Mouse (Mus musculus): Measurements from ENCODE around the gene Haus4. TPM values are rescaled to one million over a fixed set of nuclear protein-coding genes. Genes with fewer than 3 reads are reported as not detected.

The Haus4 gene
- total and polyA plus RNA-seq, 3 experiments = 39.2 to 73.4 TPM; not detected in 1

GRCm38 (mm10) chr14:54501365-54501764 lies 53.1 kb downstream of the Haus4 start:
- Histone ChIP-seq H3K4me1 (ENCODE audit: control insufficient read depth in 1 of 2, insufficient read depth in 2 of 2, low read length in 2 of 2) (0 out of 4 replicates have a peak, but pooled peaks cover 0 to 2% of the 10 kb centered on the region in 2 experiments), H3K9ac (ENCODE audit: control insufficient read depth, low read depth, low read length, poor library complexity, severe bottlenecking) (no peak overlapping the region), H3K9me3 (replicated peaks; ENCODE audit: insufficient read depth, low read length) (no peaks in the 10 kb centered on the region), H3K79me2 (ENCODE audit: control insufficient read depth, insufficient read depth, low read length, poor library complexity) (no peaks in the 10 kb centered on the region), H3K36me3 (ENCODE audit: control insufficient read depth in 1 of 2, insufficient read depth in 2 of 2, low read length in 2 of 2) (no peaks in the 10 kb centered on the region), H3K27ac (ENCODE audit: control insufficient read depth, low read depth, low read length) (no peak overlapping the region), H3K4me3 (ENCODE audit: control insufficient read depth in 1 of 2, insufficient read depth in 1 of 2, low read depth in 2 of 2, low read length in 2 of 2) (no peak overlapping the region), H3K27me3 (ENCODE audit: control insufficient read depth in 1 of 2, insufficient read depth in 2 of 2, low read length in 2 of 2) (no peaks in the 10 kb centered on the region)
- TF ChIP-seq JUND (IDR thresholded peaks at IDR 0.05; ENCODE audit: low read depth, low read length) (no peak), RCOR1 (IDR thresholded peaks at IDR 0.05; ENCODE audit: low read depth, low read length) (no peak), CHD2 (IDR thresholded peaks at IDR 0.05; ENCODE audit: low read length) (no peak), TCF12 (IDR thresholded peaks at IDR 0.05; ENCODE audit: low read depth, low read length) (peak; percentile 35; the same call in 1 of the 2 replicates), ELF1 (IDR thresholded peaks at IDR 0.05; ENCODE audit: low read depth, low read length) (no peak), POLR2A (IDR thresholded peaks at IDR 0.05; ENCODE audit: control insufficient read depth in 1 of 2, insufficient read depth in 1 of 2, low read depth in 1 of 2, low read length in 2 of 2, poor library complexity in 1 of 2) (no peak), EP300 (IDR thresholded peaks at IDR 0.05; ENCODE audit: low read depth in 1 of 2, low read length in 2 of 2) (peak; percentile 46 to 54; a peak in 3 of 4 replicates), E2F4 (IDR thresholded peaks at IDR 0.05; ENCODE audit: borderline replicate concordance, low read depth, low read length) (no peak), GATA1 (IDR thresholded peaks at IDR 0.05; ENCODE audit: low read depth, low read length) (peak; percentile 42), POLR2AphosphoS2 (IDR thresholded peaks at IDR 0.05; ENCODE audit: low read length) (no peak), USF2 (IDR thresholded peaks at IDR 0.05; ENCODE audit: borderline replicate concordance in 1 of 2, insufficient read depth in 1 of 2, low read depth in 1 of 2, low read length in 2 of 2) (no peak), NELFE (IDR thresholded peaks at IDR 0.05; ENCODE audit: low read depth, low read length) (no peak), MYC (IDR thresholded peaks at IDR 0.05; ENCODE audit: low read depth, low read length) (no peak), MAX (IDR thresholded peaks at IDR 0.05; ENCODE audit: low read length) (no peak), RAD21 (IDR thresholded peaks at IDR 0.05; ENCODE audit: low read depth, low read length) (no peak), CHD1 (IDR thresholded peaks at IDR 0.05; ENCODE audit: low read depth, low read length) (no peak), TAL1 (IDR thresholded peaks at IDR 0.05; ENCODE audit: low read length) (peak; percentile 47), ZNF384 (IDR thresholded peaks at IDR 0.05; ENCODE audit: low read depth, low read length) (no peak)
- no peak for DNase-seq (ENCODE audit: low read depth, low spot score)

- H3K27me3 ChIP-seq (ENCODE audit: control insufficient read depth in 1 of 2, insufficient read depth in 2 of 2, low read length in 2 of 2) = no peaks in the 10 kb centered on the region
- no peaks in the 10 kb centered on the region for H3K36me3 ChIP-seq (ENCODE audit: control insufficient read depth in 1 of 2, insufficient read depth in 2 of 2, low read length in 2 of 2)
- 0 out of 4 replicates have a peak, but pooled peaks cover 0 to 2% of the 10 kb centered on the region in 2 experiments for H3K4me1 ChIP-seq (ENCODE audit: control insufficient read depth in 1 of 2, insufficient read depth in 2 of 2, low read length in 2 of 2)
- TF ChIP-seq CHD2 (IDR thresholded peaks at IDR 0.05; ENCODE audit: low read length) (no peak), CHD1 (IDR thresholded peaks at IDR 0.05; ENCODE audit: low read depth, low read length) (no peak)
- no peak overlapping the region for H3K4me3 ChIP-seq (ENCODE audit: control insufficient read depth in 1 of 2, insufficient read depth in 1 of 2, low read depth in 2 of 2, low read length in 2 of 2)
- no peak overlapping the region for H3K9ac ChIP-seq (ENCODE audit: control insufficient read depth, low read depth, low read length, poor library complexity, severe bottlenecking)
- H3K9me3 ChIP-seq (replicated peaks; ENCODE audit: insufficient read depth, low read length) = no peaks in the 10 kb centered on the region
- no peak for DNase-seq (ENCODE audit: low read depth, low spot score)
- no peaks in the 10 kb centered on the region for H3K79me2 ChIP-seq (ENCODE audit: control insufficient read depth, insufficient read depth, low read length, poor library complexity)
- no peak overlapping the region for H3K27ac ChIP-seq (ENCODE audit: control insufficient read depth, low read depth, low read length)
Measured at GRCm38 (mm10) chr14:54499330-54499729, 55.1 kb downstream of the Haus4 start.

All from MEL (cell line).